22 mouse cellular contexts compared by ENCODE assay signal in the genomic region with DNA sequence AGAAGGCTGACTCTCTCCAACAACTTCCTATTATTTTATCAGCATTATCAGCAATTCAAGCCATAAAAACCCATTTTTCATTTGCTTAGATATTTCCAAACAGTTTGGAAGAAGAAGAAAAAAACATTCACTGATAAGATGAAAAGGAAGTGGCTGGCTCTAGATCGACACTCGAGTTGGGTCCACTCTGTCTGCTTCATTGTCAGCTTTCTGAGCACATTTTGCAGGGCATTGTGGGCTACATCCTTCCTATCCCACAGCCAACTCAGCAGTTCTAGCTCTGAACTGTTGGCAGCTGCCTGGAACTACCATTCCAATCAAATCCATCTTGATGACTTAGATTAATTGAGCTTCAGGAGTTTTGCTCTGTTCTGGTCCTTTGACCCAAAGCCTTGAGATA.
"Had no signal": no experiment of that assay in that cellular context is flagged by ENCODE, and none has a peak within 500 bp of the region (broad histone marks: within the 10 kb centered on the region; RNA-seq: fewer than 3 reads in every experiment).

No protein-coding gene starts in this region.

- H3K27me3 ChIP-seq: intestine, embryonic 15.5 days; liver, embryonic 12.5 days; liver, embryonic 15.5 days; megakaryocyte, embryonic 14.5 days; neural tube, embryonic 12.5 days; neural tube, embryonic 15.5 days had no signal

- DNase-seq: kidney, adult 8-10 months; layer of hippocampus, adult 9-11 months; liver; lung, adult 18-20 months; midbrain, embryonic 14.5 days; right cerebral cortex, adult 18-20 months; right cerebral cortex, postnatal 14 days; right cerebral cortex, postnatal 4 days; thymus, adult 2 months; thymus, postnatal 14 days; thymus, postnatal 4 days had no signal

- H3K9ac ChIP-seq: intestine, embryonic 15.5 days; limb, embryonic 13.5 days; liver, embryonic 12.5 days; liver, embryonic 15.5 days; neural tube, embryonic 12.5 days; neural tube, embryonic 15.5 days had no signal

- H3K9me3 ChIP-seq: intestine, embryonic 15.5 days; limb, embryonic 10.5 days; limb, embryonic 13.5 days; liver, embryonic 12.5 days; liver, embryonic 15.5 days; megakaryocyte, embryonic 14.5 days; neural tube, embryonic 12.5 days; neural tube, embryonic 15.5 days had no signal

- H3K27ac ChIP-seq: intestine, embryonic 15.5 days; layer of hippocampus, adult 2 months; limb, embryonic 10.5 days; limb, embryonic 13.5 days; liver, embryonic 12.5 days; liver, embryonic 15.5 days; neural tube, embryonic 12.5 days; neural tube, embryonic 15.5 days; stomach, postnatal 0 days had no signal

- H3K4me3 ChIP-seq: intestine, embryonic 15.5 days; layer of hippocampus, adult 2 months; limb, embryonic 10.5 days; limb, embryonic 13.5 days; liver, embryonic 12.5 days; liver, embryonic 15.5 days; megakaryocyte, embryonic 14.5 days; neural tube, embryonic 12.5 days; neural tube, embryonic 15.5 days had no signal

- H3K4me1 ChIP-seq: intestine, embryonic 15.5 days; liver, embryonic 12.5 days; liver, embryonic 15.5 days; megakaryocyte, embryonic 14.5 days; neural tube, embryonic 12.5 days; neural tube, embryonic 15.5 days had no signal

- ATAC-seq: intestine, embryonic 15.5 days; liver, embryonic 12.5 days had no signal

- H3K4me2 ChIP-seq: intestine, embryonic 15.5 days; limb, embryonic 13.5 days; liver, embryonic 12.5 days; liver, embryonic 15.5 days; midbrain, embryonic 11.5 days; neural tube, embryonic 12.5 days; neural tube, embryonic 15.5 days had no signal

- H3K36me3 ChIP-seq: intestine, embryonic 15.5 days; limb, embryonic 10.5 days; limb, embryonic 13.5 days; liver, embryonic 12.5 days; liver, embryonic 15.5 days; neural tube, embryonic 12.5 days; neural tube, embryonic 15.5 days had no signal
